Mouse (Mus musculus) hindbrain, postnatal 0 days (tissue): Measurements from ENCODE around the gene Vdr. TPM values are rescaled to one million over a fixed set of nuclear protein-coding genes. Genes with fewer than 3 reads are reported as not detected.
A peak's percentile ranks its signal among the peaks of the same experiment; 100 is the strongest.

ENCODE experiments used
- ATAC-seq: fragments of 200-750 bp; cut with Nextera tagmentation; 2 replicates; pipeline ENCODE4 v1.8.0; 2017; ENCODE audit warnings: mild to moderate bottlenecking, moderate TSS enrichment, moderate library complexity
- DNase-seq: peaks from one replicate; pipeline ENCODE4 v3.0.0-alpha.2; 2015; ENCODE audit warnings: low spot score
- H3K27ac ChIP-seq: fragments of 300-500 bp; sonication (generic); 2 replicates; pipeline ENCODE4 v1.5.1; 2014; ENCODE audit warnings: mild to moderate bottlenecking
- H3K27me3 ChIP-seq: fragments of 300-500 bp; sonication (generic); 2 replicates; pipeline ENCODE4 v1.6.1; 2014; ENCODE audit warnings: low read length, mixed read lengths; ENCODE audit not compliant: insufficient read depth
- H3K36me3 ChIP-seq: fragments of 300-500 bp; sonication (generic); 2 replicates; pipeline ENCODE4 v1.6.1; 2014; ENCODE audit warnings: low read length, mixed read lengths; ENCODE audit not compliant: insufficient read depth
- H3K4me1 ChIP-seq: fragments of 300-500 bp; sonication (generic); 2 replicates; pipeline ENCODE4 v1.6.1; 2014; ENCODE audit warnings: antibody characterized with exemption, low read length, mixed read lengths; ENCODE audit not compliant: insufficient read depth
- H3K4me2 ChIP-seq: fragments of 300-500 bp; sonication (generic); 2 replicates; pipeline ENCODE4 v1.6.1; 2014; ENCODE audit warnings: low read depth, mild to moderate bottlenecking, low read length, moderate library complexity, mixed read lengths
- H3K4me3 ChIP-seq: fragments of 300-500 bp; sonication (generic); 2 replicates; pipeline ENCODE4 v1.5.1; 2014; ENCODE audit warnings: low read length
- H3K9ac ChIP-seq: fragments of 300-500 bp; sonication (generic); replicated peaks from 2 replicates; pipeline ENCODE4 v1.6.1; 2014; ENCODE audit warnings: mild to moderate bottlenecking, low read length, moderate library complexity, mixed read lengths
- H3K9me3 ChIP-seq: fragments of 300-500 bp; sonication (generic); 2 replicates; pipeline ENCODE4 v1.6.1; 2016; ENCODE audit warnings: low read length, mixed read lengths
- CTCF ChIP-seq: IDR thresholded peaks from 2 replicates; pipeline ENCODE4 v1.5.1; 2016; ENCODE audit warnings: antibody characterized with exemption, control low read depth, low read depth
- WGBS: fragments of 180-500 bp; shearing (Covaris S2); extraction: QIAGEN DNeasy Blood & Tissue Kit; methylation state at CpG from one replicate; pipeline ENCODE4 v1.1.7; 2014; 5-methylcytosine and 5-hydroxymethylcytosine counted together
- polyA plus RNA-seq: library from polyadenylated mRNA; unstranded; fragments of >200 nt; fragmentation: Nextera tagmentation; extraction: Ambion mirVana; gene quantifications from 2 replicates; pipeline ENCODE4 v1.2.1, GENCODE M21; 2015
- total RNA-seq: library from RNA; depleted of rRNA; stranded (reverse); fragments of >200 nt; gene quantifications from 2 replicates; pipeline ENCODE4 v1.2.3, GENCODE M21; 2014

Vdr gene
- total and polyA plus RNA-seq, 2 experiments from 2014 or later = 0.26 to 0.76 TPM

DNA sequence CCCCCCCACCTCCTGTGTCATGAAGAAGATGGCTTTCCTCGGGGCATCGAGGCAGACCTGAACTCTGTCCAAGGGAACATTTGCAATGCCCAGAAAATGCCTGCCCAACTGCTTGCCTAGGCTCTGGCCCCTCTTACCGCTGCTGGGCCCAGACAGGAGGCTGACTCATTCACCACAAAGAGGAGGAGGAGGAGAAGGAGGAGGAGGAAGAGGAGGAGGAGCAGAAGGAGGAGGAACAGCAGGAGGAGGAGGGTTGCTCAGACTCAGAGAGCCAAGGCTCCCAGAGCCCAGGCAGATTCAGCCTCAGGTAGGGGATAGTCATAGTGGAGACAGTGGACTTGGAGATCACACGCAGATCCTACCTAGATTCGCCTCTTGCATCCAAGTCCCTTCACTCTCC, 3.2 kb downstream of the Vdr start:
- Histone ChIP-seq H3K9me3 (no peaks in the 10 kb centered on the region), H3K9ac (no peak overlapping the region), H3K4me2 (peak overlapping the region; percentile 71), H3K4me3 (no peak overlapping the region), H3K4me1 (0 out of 2 replicates have a peak, but pooled peaks cover 4% of the 10 kb centered on the region), H3K36me3 (no peaks in the 10 kb centered on the region), H3K27ac (no peak overlapping the region), H3K27me3 (peaks cover 8% of the 10 kb centered on the region)
- WGBS = 51% methylated on average over 5 of the region's 5 CpGs
- no peak for ATAC-seq
- TF ChIP-seq CTCF = no peak
- no peak for DNase-seq

DNA sequence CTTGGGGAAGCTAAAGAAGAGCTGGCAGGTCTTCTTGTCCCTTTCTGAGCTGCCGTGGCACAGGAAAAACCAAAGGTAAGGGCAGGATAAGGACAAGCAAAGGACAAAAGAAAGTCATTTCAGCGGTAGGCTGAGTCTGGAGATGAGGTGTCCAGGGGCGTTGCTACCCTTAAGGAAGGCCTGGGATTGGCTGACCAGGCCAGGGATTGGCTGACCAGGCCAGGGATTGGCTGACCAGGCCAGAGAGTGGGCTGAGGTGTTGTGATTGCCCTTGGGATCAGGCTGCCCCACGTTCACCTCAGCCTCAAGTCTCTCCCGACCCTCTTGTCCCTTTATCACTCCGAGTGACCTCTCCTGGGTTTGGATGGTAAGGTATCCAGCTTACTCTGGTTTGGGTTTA, 5.1 kb downstream of the Vdr start:
- ATAC-seq = no peak

DNA sequence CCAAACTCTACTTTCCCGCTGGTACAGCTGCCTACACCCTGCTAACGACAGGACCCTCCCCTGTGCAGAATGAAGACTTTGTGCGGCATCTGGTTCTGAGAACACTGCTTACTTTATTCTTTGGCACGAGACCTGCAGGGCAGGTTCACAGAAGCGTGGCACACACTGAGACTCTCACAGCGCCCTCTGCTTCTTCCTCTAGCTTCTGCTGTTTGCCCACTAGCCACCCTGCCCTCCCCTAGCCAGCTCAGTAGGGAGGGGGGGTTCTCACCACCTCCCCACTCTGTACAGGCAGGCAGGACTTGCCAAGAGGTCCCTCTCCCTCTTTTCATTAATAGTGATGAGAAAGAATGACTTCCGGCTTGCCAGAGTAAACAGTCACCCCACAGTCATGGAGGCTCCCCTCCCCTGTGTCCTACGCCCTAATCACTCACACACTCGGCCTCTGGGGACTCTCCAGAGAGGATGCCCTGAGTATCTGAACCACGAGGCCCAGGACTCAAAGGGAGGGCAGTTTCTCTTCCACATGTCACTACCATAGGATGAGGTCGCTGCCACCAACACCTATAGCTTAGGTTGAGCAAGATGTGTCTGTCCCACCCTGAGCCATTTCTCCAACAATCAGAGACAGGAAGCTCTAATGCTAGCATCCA, 6.0 kb downstream of the Vdr start:
- Histone ChIP-seq H3K9me3 (no peaks in the 10 kb centered on the region), H3K27ac (no peak overlapping the region), H3K9ac (no peak overlapping the region), H3K4me3 (no peak overlapping the region), H3K27me3 (peaks cover 8% of the 10 kb centered on the region), H3K4me1 (0 out of 2 replicates have a peak, but pooled peaks cover 4% of the 10 kb centered on the region), H3K4me2 (no peak overlapping the region), H3K36me3 (no peaks in the 10 kb centered on the region)
- no peak for ATAC-seq
- TF ChIP-seq CTCF = no peak
- DNase-seq = no peak
- 58% methylated on average over 11 of the region's 11 CpGs for WGBS

More for the DNA sequence above, 5.1 kb downstream of the Vdr start:
- DNase-seq = no peak
- no peak overlapping the region for H3K9ac ChIP-seq
- no peak overlapping the region for H3K4me2 ChIP-seq
- whole genome bisulfite sequencing = 77% methylated on average over 6 of the region's 6 CpGs
- H3K4me1 ChIP-seq = 0 out of 2 replicates have a peak, but pooled peaks cover 4% of the 10 kb centered on the region
- H3K27ac ChIP-seq = no peak overlapping the region
- H3K9me3 ChIP-seq = no peaks in the 10 kb centered on the region
- peaks cover 8% of the 10 kb centered on the region for H3K27me3 ChIP-seq
- no peaks in the 10 kb centered on the region for H3K36me3 ChIP-seq
- no peak overlapping the region for H3K4me3 ChIP-seq
- TF ChIP-seq CTCF = no peak

DNA sequence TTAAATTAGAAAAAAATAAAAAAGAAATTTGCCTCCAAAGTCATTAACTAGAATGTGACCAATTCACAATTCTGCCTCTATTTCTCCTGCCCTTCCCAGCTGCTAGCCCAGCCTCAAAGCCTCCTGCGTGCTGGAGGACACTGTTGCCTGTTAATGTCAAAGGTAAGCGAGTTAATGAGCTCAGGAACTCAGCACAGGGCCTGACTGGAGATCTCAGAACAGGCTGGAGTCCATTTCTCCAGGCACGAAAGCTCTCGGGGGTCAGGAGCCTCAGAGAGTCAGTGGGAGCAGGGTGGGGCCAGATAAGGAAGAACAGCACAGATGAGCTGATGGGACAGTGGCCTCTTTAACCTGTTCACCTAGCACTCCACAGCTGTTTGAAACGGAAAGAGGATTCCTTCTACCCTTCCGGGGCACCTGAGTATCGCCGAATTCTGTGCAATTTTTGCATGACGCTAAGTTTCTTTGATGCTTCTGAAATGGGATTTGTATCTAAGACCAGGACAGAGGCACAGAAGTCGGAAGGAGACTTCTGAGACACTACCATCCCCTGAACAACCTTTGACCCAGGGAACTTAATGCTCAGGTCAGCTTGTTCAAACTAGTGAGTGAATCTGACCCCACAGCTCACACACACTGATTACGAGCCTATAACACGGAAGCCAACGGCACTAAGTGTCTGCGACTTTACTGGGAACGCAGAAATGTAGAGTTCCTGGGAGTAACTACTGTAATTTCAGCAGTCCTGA, 7.0 kb downstream of the Vdr start:
- no peak overlapping the region for H3K9ac ChIP-seq
- no peak overlapping the region for H3K4me3 ChIP-seq
- peaks cover 6% of the 10 kb centered on the region for H3K27me3 ChIP-seq
- ATAC-seq (no peak), DNase-seq (no peak)
- no peak overlapping the region for H3K4me2 ChIP-seq
- TF ChIP-seq CTCF = no peak
- 0 out of 2 replicates have a peak, but pooled peaks cover 4% of the 10 kb centered on the region for H3K4me1 ChIP-seq
- no peak overlapping the region for H3K27ac ChIP-seq
- no peaks in the 10 kb centered on the region for H3K9me3 ChIP-seq
- WGBS = 87% methylated on average over 15 of the region's 15 CpGs
- no peaks in the 10 kb centered on the region for H3K36me3 ChIP-seq

DNA sequence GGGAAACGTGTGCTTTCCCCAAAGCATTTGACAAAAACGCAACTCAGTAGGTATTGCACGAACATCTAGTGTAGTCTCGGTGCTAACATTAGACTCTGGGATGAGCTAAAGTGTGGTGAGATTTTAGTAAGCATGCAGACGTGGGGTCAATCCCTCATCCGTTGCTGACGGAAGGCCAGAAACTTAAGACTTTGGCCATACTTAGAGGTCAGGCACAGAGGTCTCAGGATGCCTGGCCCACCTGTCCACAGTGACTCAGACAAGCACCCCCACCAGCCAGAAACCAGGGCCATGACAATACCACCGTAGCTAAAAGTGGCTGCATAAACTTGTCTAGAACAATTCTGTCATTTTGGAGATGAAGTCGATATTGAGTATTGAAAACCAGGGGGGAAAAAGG, 9.4 kb downstream of the Vdr start:
- Histone ChIP-seq H3K27ac (no peak overlapping the region), H3K27me3 (no peaks in the 10 kb centered on the region), H3K4me2 (no peak overlapping the region), H3K36me3 (no peaks in the 10 kb centered on the region), H3K9me3 (no peaks in the 10 kb centered on the region), H3K4me3 (no peak overlapping the region), H3K9ac (no peak overlapping the region), H3K4me1 (peaks cover 3% of the 10 kb centered on the region; the same call in 1 of the 2 replicates)
- 87% methylated on average over 9 of the region's 9 CpGs for WGBS
- ATAC-seq = no peak
- DNase-seq = no peak
- no peak for TF ChIP-seq CTCF

DNA sequence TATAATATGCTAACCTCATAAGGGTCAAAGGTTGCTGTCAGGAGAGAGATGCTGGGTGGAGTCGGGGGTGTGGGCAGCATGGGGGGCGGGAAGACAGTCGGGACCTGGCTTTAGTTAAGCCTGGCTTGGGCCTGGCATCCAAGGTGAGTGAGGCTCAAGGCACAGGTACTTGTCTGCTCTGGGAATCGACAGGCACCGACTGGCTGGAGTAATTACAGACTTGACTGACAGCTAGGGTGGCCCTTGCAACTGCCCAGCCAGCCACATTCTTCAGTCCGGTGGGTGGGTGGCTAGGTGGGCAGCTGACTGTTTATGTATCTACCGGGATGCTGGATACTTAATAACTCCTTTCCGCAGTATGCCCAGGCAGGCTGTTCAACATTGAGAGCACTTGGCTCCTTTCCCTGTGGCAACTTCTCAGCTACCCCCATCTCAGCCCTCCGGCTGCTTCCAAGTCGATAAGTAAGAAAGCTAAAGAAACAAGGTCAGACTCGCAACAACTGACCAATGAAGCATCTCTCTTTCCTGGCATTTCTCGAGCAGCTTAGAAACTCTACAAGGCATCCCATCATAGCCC, 10.0 kb downstream of the Vdr start:
- peaks cover 3% of the 10 kb centered on the region for H3K4me1 ChIP-seq
- WGBS = 64% methylated on average over 12 of the region's 12 CpGs
- no peak for ATAC-seq
- DNase-seq = no peak
- H3K9me3 ChIP-seq = no peaks in the 10 kb centered on the region
- no peak for TF ChIP-seq CTCF
- no peak overlapping the region for H3K4me3 ChIP-seq
- H3K27ac ChIP-seq = no peak overlapping the region
- H3K4me2 ChIP-seq = no peak overlapping the region
- H3K9ac ChIP-seq = no peak overlapping the region
- no peaks in the 10 kb centered on the region for H3K36me3 ChIP-seq
- H3K27me3 ChIP-seq = no peaks in the 10 kb centered on the region
